Comparison of ENCODE assay signal across 28 mouse cellular contexts in the genomic region with DNA sequence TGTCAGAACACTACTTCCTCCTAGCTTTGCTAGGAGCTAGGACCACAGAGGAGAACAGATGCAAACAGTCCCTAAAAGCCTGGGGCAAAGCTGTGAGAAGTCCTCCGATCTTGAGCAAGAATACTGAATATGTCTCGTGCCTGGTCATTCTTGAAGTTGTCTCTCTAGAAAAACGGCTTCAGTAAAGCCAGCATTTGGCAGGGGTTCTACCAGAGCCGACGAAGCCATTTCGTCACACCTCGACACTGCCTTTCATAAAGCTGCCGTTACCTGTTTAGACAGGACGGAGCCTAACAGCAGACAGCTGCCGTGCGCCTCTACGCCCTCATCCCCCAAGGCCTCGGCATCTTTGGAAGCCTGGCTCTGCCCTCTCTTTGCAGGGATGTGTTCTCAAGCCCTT.
"Had no signal": no experiment of that assay in that cellular context is flagged by ENCODE, and none has a peak within 500 bp of the region (broad histone marks: within the 10 kb centered on the region; RNA-seq: fewer than 3 reads in every experiment).

No protein-coding gene starts in this region.

- ATAC-seq: intestine, embryonic 16.5 days had no signal

- H3K4me2 ChIP-seq: heart, embryonic 11.5 days; heart, embryonic 13.5 days; heart, embryonic 15.5 days; hindbrain, embryonic 13.5 days; hindbrain, embryonic 15.5 days; kidney, embryonic 15.5 days; limb, embryonic 13.5 days; limb, embryonic 15.5 days; liver, embryonic 13.5 days; liver, embryonic 15.5 days had no signal

- H3K4me1 ChIP-seq: hindbrain, embryonic 13.5 days; hindbrain, embryonic 15.5 days; kidney, embryonic 15.5 days; limb, embryonic 13.5 days; limb, embryonic 15.5 days; liver, embryonic 13.5 days; liver, embryonic 15.5 days had no signal

- H3K4me3 ChIP-seq: gastrocnemius, adult 2 months; heart, adult 2 months; heart, embryonic 13.5 days; heart, embryonic 15.5 days; hindbrain, embryonic 13.5 days; hindbrain, embryonic 15.5 days; kidney, embryonic 15.5 days; limb, embryonic 13.5 days; limb, embryonic 15.5 days; liver, embryonic 13.5 days; liver, embryonic 15.5 days had no signal

- DNase-seq: gastrocnemius, adult 2 months; gastrocnemius, postnatal 10 days; gastrocnemius, postnatal 25 days; heart, adult 11 months; heart, adult 2 months; heart, postnatal 14 days; heart, postnatal 36 days; kidney, adult 11 months; kidney, adult 2 months; kidney, adult 9 months; kidney, postnatal 14 days; kidney, postnatal 36 days; layer of hippocampus, adult 9-11 months; layer of hippocampus, postnatal 36 days; left cerebral cortex, postnatal 4 days; liver, embryonic 13.5 days had no signal

- H3K27me3 ChIP-seq: heart, embryonic 13.5 days; heart, embryonic 15.5 days; hindbrain, embryonic 13.5 days; hindbrain, embryonic 15.5 days; kidney, embryonic 15.5 days; limb, embryonic 13.5 days; limb, embryonic 15.5 days; liver, embryonic 13.5 days; liver, embryonic 15.5 days had no signal

- H3K27ac ChIP-seq: gastrocnemius, adult 2 months; heart, adult 2 months; heart, embryonic 15.5 days; hindbrain, embryonic 13.5 days; hindbrain, embryonic 15.5 days; hindbrain, postnatal 0 days; kidney, embryonic 15.5 days; kidney, postnatal 0 days; limb, embryonic 13.5 days; limb, embryonic 15.5 days; liver, embryonic 13.5 days; liver, embryonic 15.5 days had no signal

- H3K9ac ChIP-seq: heart, embryonic 13.5 days; heart, embryonic 15.5 days; hindbrain, embryonic 13.5 days; hindbrain, embryonic 15.5 days; kidney, embryonic 15.5 days; limb, embryonic 13.5 days; limb, embryonic 15.5 days; liver, embryonic 13.5 days; liver, embryonic 15.5 days had no signal

- H3K9me3 ChIP-seq: heart, embryonic 13.5 days; heart, embryonic 15.5 days; hindbrain, embryonic 13.5 days; hindbrain, embryonic 15.5 days; kidney, embryonic 15.5 days; limb, embryonic 13.5 days; limb, embryonic 15.5 days; liver, embryonic 13.5 days; liver, embryonic 15.5 days had no signal
